Mouse (Mus musculus) limb, embryonic 14.5 days (tissue): Measurements from ENCODE around the gene Mnt. TPM values are rescaled to one million over a fixed set of nuclear protein-coding genes. Genes with fewer than 3 reads are reported as not detected.

ENCODE experiments used
- ATAC-seq: fragments of 200-750 bp; cut with Nextera tagmentation; 2 replicates; pipeline ENCODE4 v1.8.0; 2017; ENCODE audit warnings: low read depth, moderate number of reproducible peaks, moderate TSS enrichment; ENCODE audit not compliant: low FRiP score
- DNase-seq: peaks from one replicate; pipeline ENCODE4 v3.0.0-alpha.2; 2015; ENCODE audit warnings: low spot score
- H3K27ac ChIP-seq: fragments of 300-500 bp; sonication (generic); replicated peaks from 2 replicates; pipeline ENCODE4 v1.5.1; 2014; ENCODE audit warnings: low read depth, mild to moderate bottlenecking, low read length, moderate library complexity, mixed read lengths
- H3K27me3 ChIP-seq: fragments of 300-500 bp; sonication (generic); 2 replicates; pipeline ENCODE4 v1.6.1; 2014; ENCODE audit warnings: low read length, mixed read lengths; ENCODE audit not compliant: control insufficient read depth, insufficient read depth
- H3K36me3 ChIP-seq: fragments of 300-500 bp; sonication (generic); 2 replicates; pipeline ENCODE4 v1.6.1; 2014; ENCODE audit warnings: mild to moderate bottlenecking, low read length, moderate library complexity, mixed read lengths; ENCODE audit not compliant: control insufficient read depth, insufficient read depth
- H3K4me1 ChIP-seq: fragments of 300-500 bp; sonication (generic); 2 replicates; pipeline ENCODE4 v1.6.1; 2014; ENCODE audit warnings: antibody characterized with exemption, low read length, mixed read lengths; ENCODE audit not compliant: control insufficient read depth, insufficient read depth
- H3K4me2 ChIP-seq: fragments of 300-500 bp; sonication (generic); replicated peaks from 2 replicates; pipeline ENCODE4 v1.6.1; 2014; ENCODE audit warnings: low read depth, mild to moderate bottlenecking, low read length, moderate library complexity; ENCODE audit not compliant: severe bottlenecking
- H3K4me3 ChIP-seq: fragments of 300-500 bp; sonication (generic); replicated peaks from 2 replicates; pipeline ENCODE4 v1.5.1; 2014; ENCODE audit warnings: low read length
- H3K9ac ChIP-seq: fragments of 300-500 bp; sonication (generic); 2 replicates; pipeline ENCODE4 v1.6.1; 2014; ENCODE audit warnings: mild to moderate bottlenecking, low read depth, low read length, moderate library complexity; ENCODE audit not compliant: severe bottlenecking
- H3K9me3 ChIP-seq: fragments of 300-500 bp; sonication (generic); 2 replicates; pipeline ENCODE4 v1.6.1; 2016; ENCODE audit warnings: low read length; ENCODE audit not compliant: control insufficient read depth
- POLR2A ChIP-seq: fragments of 200-500 bp; IDR thresholded peaks from 2 replicates; pipeline ENCODE4 v1.8.0; 2012; ENCODE audit warnings: inconsistent platforms, mild to moderate bottlenecking, moderate library complexity, borderline replicate concordance; ENCODE audit not compliant: insufficient read depth, insufficient read length; ENCODE audit errors: extremely low read depth
- WGBS: fragments of 180-500 bp; shearing (Covaris S2); extraction: QIAGEN DNeasy Blood & Tissue Kit; methylation state at CpG from one replicate; pipeline ENCODE4 v1.1.7; 2014; 5-methylcytosine and 5-hydroxymethylcytosine counted together
- polyA plus RNA-seq, 2 experiments: library from polyadenylated mRNA; depleted of rRNA in 1 of 2; stranded (reverse) in 1 of 2; unstranded in 1 of 2; fragments of >200 nt; fragmentation: Nextera tagmentation in 1 of 2; extraction: Ambion mirVana in 1 of 2; gene quantifications; 2 replicates each; pipeline versions ENCODE4 v1.2.1 to v1.2.3; 2012 to 2014

The Mnt gene
- polyA plus RNA-seq, 2 experiments = 6.0 to 17.9 TPM

- 79% methylated on average over 9 of the region's 9 CpGs for WGBS
- Histone ChIP-seq H3K4me2 (no peak overlapping the region), H3K27ac (no peak overlapping the region), H3K36me3 (no peaks in the 10 kb centered on the region), H3K4me3 (no peak overlapping the region), H3K9ac (no peak overlapping the region), H3K4me1 (no peaks in the 10 kb centered on the region), H3K9me3 (no peaks in the 10 kb centered on the region), H3K27me3 (no peaks in the 10 kb centered on the region)
- no peak for DNase-seq
- ATAC-seq = no peak
- TF ChIP-seq POLR2A = no peak
Observed at GRCm38 (mm10) chr11:74857756-74858155, 27.0 kb downstream of the Mnt start.

- TF ChIP-seq POLR2A = no peak
- H3K27me3 ChIP-seq = no peaks in the 10 kb centered on the region
- DNase-seq (no peak), ATAC-seq (no peak)
- no peak overlapping the region for H3K4me2 ChIP-seq
- no peak overlapping the region for H3K4me3 ChIP-seq
- no peaks in the 10 kb centered on the region for H3K36me3 ChIP-seq
- no peaks in the 10 kb centered on the region for H3K4me1 ChIP-seq
- no peak overlapping the region for H3K9ac ChIP-seq
- H3K27ac ChIP-seq = no peak overlapping the region
- 79% methylated on average over 5 of the region's 5 CpGs for WGBS
- H3K9me3 ChIP-seq = no peaks in the 10 kb centered on the region
Observed at GRCm38 (mm10) chr11:74862129-74862528, 31.4 kb downstream of the Mnt start.

GRCm38 (mm10) chr11:74863471-74863870, 32.8 kb downstream of the Mnt start:
- Histone ChIP-seq H3K27ac (no peak overlapping the region), H3K9ac (no peak overlapping the region), H3K4me3 (no peak overlapping the region), H3K27me3 (no peaks in the 10 kb centered on the region), H3K36me3 (no peaks in the 10 kb centered on the region), H3K4me2 (no peak overlapping the region), H3K9me3 (no peaks in the 10 kb centered on the region), H3K4me1 (no peaks in the 10 kb centered on the region)
- no peak for DNase-seq
- TF ChIP-seq POLR2A = no peak
- no peak for ATAC-seq
- WGBS = 24% methylated on average over 11 of the region's 11 CpGs

- Histone ChIP-seq H3K27me3 (no peaks in the 10 kb centered on the region), H3K4me2 (no peak overlapping the region), H3K36me3 (no peaks in the 10 kb centered on the region), H3K4me1 (no peaks in the 10 kb centered on the region), H3K27ac (no peak overlapping the region), H3K9me3 (no peaks in the 10 kb centered on the region), H3K9ac (no peak overlapping the region), H3K4me3 (no peak overlapping the region)
- no peak for TF ChIP-seq POLR2A
- 80% methylated on average over 9 of the region's 9 CpGs for WGBS
- ATAC-seq (no peak), DNase-seq (no peak)
Observed at GRCm38 (mm10) chr11:74864421-74864820, 33.7 kb downstream of the Mnt start.

- no peaks in the 10 kb centered on the region for H3K9me3 ChIP-seq
- no peak for DNase-seq
- no peak for ATAC-seq
- no peak for TF ChIP-seq POLR2A
- no peaks in the 10 kb centered on the region for H3K36me3 ChIP-seq
- no peak overlapping the region for H3K9ac ChIP-seq
- H3K27ac ChIP-seq = no peak overlapping the region
- 72% methylated on average over 9 of the region's 9 CpGs for whole genome bisulfite sequencing
- no peaks in the 10 kb centered on the region for H3K4me1 ChIP-seq
- H3K4me3 ChIP-seq = no peak overlapping the region
- H3K4me2 ChIP-seq = no peak overlapping the region
- H3K27me3 ChIP-seq = no peaks in the 10 kb centered on the region
Observed at GRCm38 (mm10) chr11:74865252-74865651, 34.5 kb downstream of the Mnt start.

- no peak for ATAC-seq
- Histone ChIP-seq H3K36me3 (no peaks in the 10 kb centered on the region), H3K27ac (no peak overlapping the region), H3K9me3 (no peaks in the 10 kb centered on the region), H3K4me3 (no peak overlapping the region), H3K4me2 (no peak overlapping the region), H3K27me3 (no peaks in the 10 kb centered on the region), H3K9ac (no peak overlapping the region), H3K4me1 (peaks cover 7% of the 10 kb centered on the region; the same call in 1 of the 2 replicates)
- no peak for DNase-seq
- no peak for TF ChIP-seq POLR2A
- 78% methylated on average over 4 of the region's 4 CpGs for WGBS
Observed at GRCm38 (mm10) chr11:74866640-74867039, 35.9 kb downstream of the Mnt start.
